Mouse (Mus musculus): ENCODE data around the gene Acoxl. TPM values are rescaled to one million over a fixed set of nuclear protein-coding genes. Genes with fewer than 3 reads are reported as not detected.
"Not testable (repeated sequence)": the region's sequence is repeated elsewhere in the genome, so short reads cannot be mapped to it uniquely, and the experiment has no call there.

Gene Acoxl
- polyA plus RNA-seq, 1 experiment: 1.7 TPM

GRCm38 (mm10) chr2:128094602-128095001, 255.9 kb downstream of the Acoxl start:
- Histone ChIP-seq H3K36me3 (ENCODE audit: control insufficient read depth, insufficient read depth, low read length) (no peaks in the 10 kb centered on the region), H3K4me1 (replicated peaks; ENCODE audit: control insufficient read depth, insufficient read depth, low read length) (peaks cover 30% of the 10 kb centered on the region), H3K27ac (ENCODE audit: control insufficient read depth, insufficient read depth, low read length) (peak overlapping the region; percentile 11; the same call in 1 of the 2 replicates), H3K27me3 (ENCODE audit: control insufficient read depth, insufficient read depth, low read length) (no peaks in the 10 kb centered on the region), H3K4me3 (ENCODE audit: control insufficient read depth, insufficient read depth, low read length) (no peak overlapping the region)
- TF ChIP-seq CTCF (IDR thresholded peaks at IDR 0.05; ENCODE audit: borderline replicate concordance, control insufficient read depth, extremely low read depth, insufficient read depth, low read length, poor library complexity) (no peak), POLR2A (IDR thresholded peaks at IDR 0.05; ENCODE audit: control insufficient read depth, extremely low read depth, insufficient read depth, low read length, poor library complexity) (no peak)
- WGBS: 1% methylated on average over 2 of the region's 2 CpGs
- DNase-seq: no peak

- TF ChIP-seq CTCF (IDR thresholded peaks at IDR 0.05; ENCODE audit: borderline replicate concordance, control insufficient read depth, extremely low read depth, insufficient read depth, low read length, poor library complexity) (no peak), POLR2A (IDR thresholded peaks at IDR 0.05; ENCODE audit: control insufficient read depth, extremely low read depth, insufficient read depth, low read length, poor library complexity) (no peak)
- no peak overlapping the region for H3K27ac ChIP-seq (ENCODE audit: control insufficient read depth, insufficient read depth, low read length)
- 94% methylated on average over 1 of the region's 1 CpGs for WGBS
Observed at GRCm38 (mm10) chr2:128095270-128095669, 256.6 kb downstream of the Acoxl start.

GRCm38 (mm10) chr2:128096070-128096469, 257.4 kb downstream of the Acoxl start:
- Histone ChIP-seq H3K4me1 (replicated peaks; ENCODE audit: control insufficient read depth, insufficient read depth, low read length) (peaks cover 25% of the 10 kb centered on the region), H3K36me3 (ENCODE audit: control insufficient read depth, insufficient read depth, low read length) (no peaks in the 10 kb centered on the region), H3K27me3 (ENCODE audit: control insufficient read depth, insufficient read depth, low read length) (no peaks in the 10 kb centered on the region), H3K4me3 (ENCODE audit: control insufficient read depth, insufficient read depth, low read length) (no peak overlapping the region), H3K27ac (ENCODE audit: control insufficient read depth, insufficient read depth, low read length) (no peak overlapping the region)
- WGBS: 95% methylated on average over 1 of the region's 1 CpGs
- TF ChIP-seq POLR2A (IDR thresholded peaks at IDR 0.05; ENCODE audit: control insufficient read depth, extremely low read depth, insufficient read depth, low read length, poor library complexity) (no peak), CTCF (IDR thresholded peaks at IDR 0.05; ENCODE audit: borderline replicate concordance, control insufficient read depth, extremely low read depth, insufficient read depth, low read length, poor library complexity) (no peak)
- no peak for DNase-seq

More at GRCm38 (mm10) chr2:128095270-128095669, 256.6 kb downstream of the Acoxl start:
- Histone ChIP-seq H3K27me3 (ENCODE audit: control insufficient read depth, insufficient read depth, low read length) (no peaks in the 10 kb centered on the region), H3K4me1 (replicated peaks; ENCODE audit: control insufficient read depth, insufficient read depth, low read length) (peaks cover 30% of the 10 kb centered on the region), H3K36me3 (ENCODE audit: control insufficient read depth, insufficient read depth, low read length) (no peaks in the 10 kb centered on the region), H3K4me3 (ENCODE audit: control insufficient read depth, insufficient read depth, low read length) (no peak overlapping the region)
- DNase-seq: no peak

- not testable (repeated sequence) for H3K36me3 ChIP-seq (ENCODE audit: control insufficient read depth, insufficient read depth, low read length); H3K27ac ChIP-seq (ENCODE audit: control insufficient read depth, insufficient read depth, low read length); H3K4me3 ChIP-seq (ENCODE audit: control insufficient read depth, insufficient read depth, low read length); H3K4me1 ChIP-seq (replicated peaks; ENCODE audit: control insufficient read depth, insufficient read depth, low read length); H3K27me3 ChIP-seq (ENCODE audit: control insufficient read depth, insufficient read depth, low read length); DNase-seq
- 86% methylated on average over 5 of the region's 5 CpGs for WGBS
Observed at GRCm38 (mm10) chr2:128098118-128098517, 259.4 kb downstream of the Acoxl start.

- DNase-seq: no peak
- 94% methylated on average over 9 of the region's 9 CpGs for WGBS
- no peak for TF ChIP-seq CTCF (IDR thresholded peaks at IDR 0.05; ENCODE audit: borderline replicate concordance, control insufficient read depth, extremely low read depth, insufficient read depth, low read length, poor library complexity)
- no peak for TF ChIP-seq POLR2A (IDR thresholded peaks at IDR 0.05; ENCODE audit: control insufficient read depth, extremely low read depth, insufficient read depth, low read length, poor library complexity)
- H3K27ac ChIP-seq (ENCODE audit: control insufficient read depth, insufficient read depth, low read length): no peak overlapping the region
- H3K36me3 ChIP-seq (ENCODE audit: control insufficient read depth, insufficient read depth, low read length): no peaks in the 10 kb centered on the region
- no peak overlapping the region for H3K4me3 ChIP-seq (ENCODE audit: control insufficient read depth, insufficient read depth, low read length)
- no peaks in the 10 kb centered on the region for H3K4me1 ChIP-seq (replicated peaks; ENCODE audit: control insufficient read depth, insufficient read depth, low read length)
- H3K27me3 ChIP-seq (ENCODE audit: control insufficient read depth, insufficient read depth, low read length): no peaks in the 10 kb centered on the region
Observed at GRCm38 (mm10) chr2:128102086-128102485, 263.4 kb downstream of the Acoxl start.

- 94% methylated on average over 5 of the region's 5 CpGs for WGBS
- no peaks in the 10 kb centered on the region for H3K36me3 ChIP-seq (ENCODE audit: control insufficient read depth, insufficient read depth, low read length)
- H3K4me3 ChIP-seq (ENCODE audit: control insufficient read depth, insufficient read depth, low read length): no peak overlapping the region
- no peak for TF ChIP-seq CTCF (IDR thresholded peaks at IDR 0.05; ENCODE audit: borderline replicate concordance, control insufficient read depth, extremely low read depth, insufficient read depth, low read length, poor library complexity)
- no peak for TF ChIP-seq POLR2A (IDR thresholded peaks at IDR 0.05; ENCODE audit: control insufficient read depth, extremely low read depth, insufficient read depth, low read length, poor library complexity)
- no peaks in the 10 kb centered on the region for H3K27me3 ChIP-seq (ENCODE audit: control insufficient read depth, insufficient read depth, low read length)
- no peak for DNase-seq
- no peaks in the 10 kb centered on the region for H3K4me1 ChIP-seq (replicated peaks; ENCODE audit: control insufficient read depth, insufficient read depth, low read length)
- H3K27ac ChIP-seq (ENCODE audit: control insufficient read depth, insufficient read depth, low read length): no peak overlapping the region
Observed at GRCm38 (mm10) chr2:128104815-128105214, 266.1 kb downstream of the Acoxl start.

- Histone ChIP-seq H3K4me1 (replicated peaks; ENCODE audit: control insufficient read depth, insufficient read depth, low read length) (no peaks in the 10 kb centered on the region; the same call in 1 of the 2 replicates), H3K27me3 (ENCODE audit: control insufficient read depth, insufficient read depth, low read length) (no peaks in the 10 kb centered on the region), H3K27ac (ENCODE audit: control insufficient read depth, insufficient read depth, low read length) (no peak overlapping the region), H3K36me3 (ENCODE audit: control insufficient read depth, insufficient read depth, low read length) (no peaks in the 10 kb centered on the region), H3K4me3 (ENCODE audit: control insufficient read depth, insufficient read depth, low read length) (no peak overlapping the region)
- no peak for DNase-seq
- TF ChIP-seq POLR2A (IDR thresholded peaks at IDR 0.05; ENCODE audit: control insufficient read depth, extremely low read depth, insufficient read depth, low read length, poor library complexity): no peak
- WGBS: 96% methylated on average over 11 of the region's 11 CpGs
Observed at GRCm38 (mm10) chr2:128105651-128106050, 267.0 kb downstream of the Acoxl start.
